ENCODE assay signal across 8 mouse cellular contexts in the genomic region with DNA sequence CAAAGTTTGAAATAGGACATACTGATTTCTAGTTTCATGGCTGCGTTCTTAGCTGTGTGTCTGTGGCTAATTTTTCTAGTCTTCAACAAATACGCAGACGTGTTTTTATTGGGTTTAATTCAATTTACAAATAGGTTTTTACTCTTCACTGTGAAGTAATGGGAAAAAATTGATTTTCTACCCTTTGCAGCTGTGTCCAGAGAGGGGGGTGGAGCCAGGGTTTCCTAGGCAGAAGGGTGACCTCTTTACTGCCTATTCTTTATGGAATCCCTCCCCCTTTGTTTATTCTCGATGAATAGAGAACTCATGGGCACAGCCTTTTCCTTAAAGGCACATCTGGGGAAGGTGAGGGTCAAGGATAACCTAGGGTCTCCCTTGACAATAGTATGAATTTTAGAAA.
DNase-seq lines count a peak whose midpoint lies in the region; ATAC-seq lines count a peak whose summit lies in the region.

No protein-coding gene starts in this region.

- H3K4me3 ChIP-seq in heart, embryonic 13.5 days = peak overlapping the region; percentile 50
- H3K4me3 ChIP-seq in embryonic facial prominence, embryonic 10.5 days = peak overlapping the region; percentile 51
- no peak overlapping the region for H3K4me3 ChIP-seq in hindbrain, embryonic 13.5 days
- peak overlapping the region; percentile 14 for H3K4me3 ChIP-seq in midbrain, embryonic 13.5 days (replicated peaks)

- no peak for DNase-seq in heart, postnatal 14 days
- DNase-seq in embryonic facial prominence, embryonic 10.5 days (ENCODE audit: low spot score) = no peak
- DNase-seq in spleen, adult 12 weeks (ENCODE audit: low spot score) = no peak
- no peak for DNase-seq in cerebellum, postnatal 4 days (ENCODE audit: low spot score in 2 of 2)
- DNase-seq in left cerebral cortex, adult 9 months (ENCODE audit: low spot score in 2 of 2) = no peak

- no peaks in the 10 kb centered on the region for H3K9me3 ChIP-seq in heart, embryonic 13.5 days
- H3K9me3 ChIP-seq in embryonic facial prominence, embryonic 10.5 days = no peaks in the 10 kb centered on the region; the same call in 1 of the 2 replicates
- H3K9me3 ChIP-seq in hindbrain, embryonic 13.5 days = no peaks in the 10 kb centered on the region
- no peaks in the 10 kb centered on the region for H3K9me3 ChIP-seq in midbrain, embryonic 13.5 days

- H3K9ac ChIP-seq in heart, embryonic 13.5 days = no peak overlapping the region
- H3K9ac ChIP-seq in hindbrain, embryonic 13.5 days = no peak overlapping the region; the same call in 1 of the 2 replicates
- peak overlapping the region; percentile 61; the same call in 1 of the 2 replicates for H3K9ac ChIP-seq in midbrain, embryonic 13.5 days (replicated peaks)

- intact Hi-C loops in heart, postnatal 14 days (cut with DNase I) = loop anchor here (1.0 to 10.0 kb wide), 2 partner anchors 32 to 586 kb away; a partner anchor contains a TSS

- peak overlapping the region; percentile 71 for H3K4me2 ChIP-seq in heart, embryonic 13.5 days
- H3K4me2 ChIP-seq in hindbrain, embryonic 13.5 days = peak overlapping the region; percentile 55
- peak overlapping the region; percentile 51 for H3K4me2 ChIP-seq in midbrain, embryonic 13.5 days (replicated peaks)

- H3K4me1 ChIP-seq in heart, embryonic 13.5 days = peaks cover 10% of the 10 kb centered on the region
- H3K4me1 ChIP-seq in embryonic facial prominence, embryonic 10.5 days = peaks cover 42% of the 10 kb centered on the region
- peaks cover 24% of the 10 kb centered on the region for H3K4me1 ChIP-seq in hindbrain, embryonic 13.5 days (replicated peaks)
- peaks cover 16% of the 10 kb centered on the region for H3K4me1 ChIP-seq in midbrain, embryonic 13.5 days (replicated peaks)

- 65% methylated on average over 4 of the region's 4 CpGs for WGBS in heart, embryonic 13.5 days
- 55% methylated on average over 4 of the region's 4 CpGs for WGBS in embryonic facial prominence, embryonic 10.5 days
- WGBS in hindbrain, embryonic 13.5 days = 26% methylated on average over 4 of the region's 4 CpGs
- 41% methylated on average over 4 of the region's 4 CpGs for whole genome bisulfite sequencing in midbrain, embryonic 13.5 days

- H3K36me3 ChIP-seq in heart, embryonic 13.5 days = no peaks in the 10 kb centered on the region
- H3K36me3 ChIP-seq in embryonic facial prominence, embryonic 10.5 days (replicated peaks) = no peaks in the 10 kb centered on the region
- H3K36me3 ChIP-seq in hindbrain, embryonic 13.5 days = no peaks in the 10 kb centered on the region
- H3K36me3 ChIP-seq in midbrain, embryonic 13.5 days = no peaks in the 10 kb centered on the region

- no peak for ATAC-seq in heart, embryonic 13.5 days (ENCODE audit: extremely low read depth, insufficient number of reproducible peaks, low FRiP score, low TSS enrichment)
- ATAC-seq in hindbrain, embryonic 13.5 days (ENCODE audit: low FRiP score) = no peak
- peak; percentile 29 for ATAC-seq in midbrain, embryonic 13.5 days

- peaks cover 27% of the 10 kb centered on the region for H3K27me3 ChIP-seq in heart, embryonic 13.5 days (replicated peaks)
- H3K27me3 ChIP-seq in embryonic facial prominence, embryonic 10.5 days (replicated peaks; ENCODE audit: low read depth, poor library complexity, severe bottlenecking) = peaks cover 25% of the 10 kb centered on the region
- H3K27me3 ChIP-seq in hindbrain, embryonic 13.5 days = peaks cover 17% of the 10 kb centered on the region; the same call in 1 of the 2 replicates
- H3K27me3 ChIP-seq in midbrain, embryonic 13.5 days = 0 out of 2 replicates have a peak, but pooled peaks cover 6% of the 10 kb centered on the region

- no peak overlapping the region for H3K27ac ChIP-seq in heart, embryonic 13.5 days (replicated peaks)
- H3K27ac ChIP-seq in embryonic facial prominence, embryonic 10.5 days (replicated peaks) = peak overlapping the region; percentile 73
- H3K27ac ChIP-seq in hindbrain, embryonic 13.5 days = no peak overlapping the region
- H3K27ac ChIP-seq in midbrain, embryonic 13.5 days = peak overlapping the region; percentile 33; the same call in 1 of the 2 replicates

Comparison
In these comparisons a context has a peak if more than half of its experiments do, and no peak if none do; other contexts are left out.
1. H3K27ac ChIP-seq: peak in embryonic facial prominence, embryonic 10.5 days (single experiment) and midbrain, embryonic 13.5 days (single experiment); none in heart, embryonic 13.5 days (single experiment) and hindbrain, embryonic 13.5 days (single experiment).
2. Peak in every context shown above with its lines, with median percentiles within 50 percentile points of each other: H3K4me2 ChIP-seq.